Mouse (Mus musculus) adrenal gland, postnatal 14 days (tissue): ENCODE data around the gene Tyrobp. TPM values are rescaled to one million over a fixed set of nuclear protein-coding genes. Genes with fewer than 3 reads are reported as not detected.

Source experiments
- DNase-seq: peaks from one replicate; pipeline ENCODE4 v3.0.0; 2021; ENCODE audit warnings: mixed read lengths
- total RNA-seq: library from RNA; stranded (reverse); gene quantifications from 2 replicates; pipeline ENCODE4 v1.2.3, GENCODE M21; 2021

Gene Tyrobp
- total RNA-seq, 1 experiment from 2014 or later: 19.9 TPM

DNA sequence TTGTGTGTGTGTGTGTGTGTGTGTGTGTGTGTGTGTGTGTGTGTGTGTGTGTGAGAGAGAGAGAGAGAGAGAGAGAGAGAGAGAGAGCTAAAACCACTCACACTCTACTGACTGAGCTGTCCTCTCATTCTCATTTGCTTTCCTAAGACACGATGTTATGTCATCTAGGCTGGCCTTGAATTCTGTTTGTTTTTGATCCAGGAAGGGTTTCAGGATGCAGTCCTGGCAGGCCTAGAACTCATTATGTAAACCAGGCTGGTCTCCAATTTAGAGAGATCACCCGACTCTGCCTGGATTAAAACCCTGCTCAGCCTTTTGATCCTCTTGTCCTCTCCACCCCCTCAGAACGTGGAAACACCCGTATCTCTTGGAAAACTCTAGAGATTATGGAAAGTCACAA is 50.4 kb downstream of the Tyrobp start:
- DNase-seq: no peak

DNA sequence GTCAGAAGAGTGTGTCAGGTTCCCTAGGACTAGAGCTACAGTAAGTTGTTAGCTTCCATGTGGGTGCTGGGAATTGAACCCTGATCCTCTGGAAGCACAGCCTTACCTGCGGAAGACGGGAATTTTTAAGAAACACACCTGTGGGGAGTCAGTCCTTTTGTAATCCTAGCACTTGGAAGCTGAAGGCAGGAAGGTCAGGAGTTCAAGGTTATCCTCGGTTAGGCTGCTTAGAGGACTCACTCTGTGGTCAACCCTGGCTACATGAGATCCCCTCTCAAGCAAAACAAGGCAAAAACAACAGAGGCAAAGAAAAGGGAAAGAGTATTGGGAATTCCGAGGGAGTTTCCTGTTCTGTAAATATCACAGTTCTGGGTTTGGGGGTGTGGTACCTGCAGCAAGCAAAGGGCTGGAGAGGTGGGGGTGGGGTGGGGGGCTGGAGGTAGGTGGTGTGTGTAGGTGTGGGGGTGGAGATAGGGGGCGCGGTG is 51.3 kb downstream of the Tyrobp start:
- no peak for DNase-seq

Other genes with a start within 250 kb of the Tyrobp start
- 57.8 and 63.1 TPM in 2 replicates for gene Zfp146, start 244.0 kb upstream of the Tyrobp start, total RNA-seq
- 1,359 and 1,375 TPM in 2 replicates for gene Cox7a1, start 229.6 kb upstream of the Tyrobp start, total RNA-seq
- 526 and 534 TPM in 2 replicates for gene Capns1, start 214.9 kb upstream of the Tyrobp start, total RNA-seq
- gene Polr2i, start 181.8 kb upstream of the Tyrobp start, total RNA-seq: 95.5 and 99.4 TPM in 2 replicates
- gene Tbcb, start 181.5 kb upstream of the Tyrobp start, total RNA-seq: 67.7 and 75.4 TPM in 2 replicates
- not detected in 2 replicates for gene Ovol3, start 178.0 kb upstream of the Tyrobp start, total RNA-seq
- gene Thap8, start 133.7 kb upstream of the Tyrobp start, total RNA-seq: 0.33 and 0.38 TPM in 2 replicates
- gene Wdr62, start 133.3 kb upstream of the Tyrobp start, total RNA-seq: 12.3 and 15.0 TPM in 2 replicates
- gene Clip3, start 122.0 kb upstream of the Tyrobp start, total RNA-seq: 26.9 and 44.7 TPM in 2 replicates
- 51.4 and 56.3 TPM in 2 replicates for gene Alkbh6, start 105.0 kb upstream of the Tyrobp start, total RNA-seq
- gene Syne4, start 99.0 kb upstream of the Tyrobp start, total RNA-seq: 23.5 and 30.2 TPM in 2 replicates
- 2.2 and 3.6 TPM in 2 replicates for gene E130208F15Rik, start 92.0 kb upstream of the Tyrobp start, total RNA-seq
- gene Sdhaf1, start 89.9 kb upstream of the Tyrobp start, total RNA-seq: 15.0 and 19.6 TPM in 2 replicates
- gene Lrfn3, start 51.0 kb upstream of the Tyrobp start, total RNA-seq: 15.6 and 16.2 TPM in 2 replicates
- gene Hcst, start 6.1 kb downstream of the Tyrobp start, total RNA-seq: 7.1 TPM in 1 of 2 replicates, not detected in the other
- 2.8 and 3.9 TPM in 2 replicates for gene Nfkbid, start 8.0 kb downstream of the Tyrobp start, total RNA-seq
- gene Aplp1, start 31.8 kb downstream of the Tyrobp start, total RNA-seq: 21.3 and 28.3 TPM in 2 replicates
- gene Kirrel2, start 43.9 kb downstream of the Tyrobp start, total RNA-seq: not detected in 2 replicates
- 0.11 TPM in 1 of 2 replicates, not detected in the other for gene Nphs1, start 44.6 kb downstream of the Tyrobp start, total RNA-seq
- gene Prodh2, start 79.9 kb downstream of the Tyrobp start, total RNA-seq: 2.6 and 33.4 TPM in 2 replicates
- 8.3 and 8.9 TPM in 2 replicates for gene Arhgap33, start 121.3 kb downstream of the Tyrobp start, total RNA-seq
- gene Hspb6, start 138.4 kb downstream of the Tyrobp start, total RNA-seq: 24.2 and 29.4 TPM in 2 replicates
- 7.6 and 9.2 TPM in 2 replicates for gene Proser3, start 138.5 kb downstream of the Tyrobp start, total RNA-seq
- 41.6 and 46.3 TPM in 2 replicates for gene Lin37, start 146.1 kb downstream of the Tyrobp start, total RNA-seq
- gene U2af1l4, start 149.5 kb downstream of the Tyrobp start, total RNA-seq: 60.3 and 66.8 TPM in 2 replicates
- gene Gm49396, start 149.6 kb downstream of the Tyrobp start, total RNA-seq: 3.8 and 4.6 TPM in 2 replicates
- 117 and 125 TPM in 2 replicates for gene Psenen, start 149.9 kb downstream of the Tyrobp start, total RNA-seq
- 5.1 and 7.8 TPM in 2 replicates for gene Igflr1, start 151.7 kb downstream of the Tyrobp start, total RNA-seq
- gene Kmt2b, start 175.0 kb downstream of the Tyrobp start, total RNA-seq: 45.7 and 54.0 TPM in 2 replicates
- 0.85 and 1.1 TPM in 2 replicates for gene Zbtb32, start 185.1 kb downstream of the Tyrobp start, total RNA-seq
- 0.22 and 0.45 TPM in 2 replicates for gene Upk1a, start 199.1 kb downstream of the Tyrobp start, total RNA-seq
- 3,197 and 3,382 TPM in 2 replicates for gene Cox6b1, start 212.4 kb downstream of the Tyrobp start, total RNA-seq
- gene Etv2, start 222.1 kb downstream of the Tyrobp start, total RNA-seq: not detected in 2 replicates
- gene Rbm42, start 236.6 kb downstream of the Tyrobp start, total RNA-seq: 78.2 and 81.2 TPM in 2 replicates